28 mouse cellular contexts compared by ENCODE assay signal in genomic region chr7:96650435-96650834, GRCm38 (mm10).
DNase-seq lines count a peak whose midpoint lies in the region; ATAC-seq and TF ChIP-seq lines count a peak whose summit lies in the region.
"Had no signal": no experiment of that assay in that cellular context is flagged by ENCODE, and none has a peak within 500 bp of the region (broad histone marks: within the 10 kb centered on the region; RNA-seq: fewer than 3 reads in every experiment).

No protein-coding gene starts in this region.

- no peak for TF ChIP-seq POLR2A in lung, adult 2 months (IDR thresholded peaks at IDR 0.05; ENCODE audit: borderline replicate concordance, extremely low read depth, low read depth, low read length)

- ATAC-seq in forebrain, embryonic 12.5 days (ENCODE audit: low FRiP score), result no peak
- ATAC-seq in forebrain, embryonic 16.5 days, result no peak
- no peak for ATAC-seq in lung, embryonic 14.5 days (ENCODE audit: insufficient read depth)
- ATAC-seq: hindbrain, embryonic 16.5 days; intestine, embryonic 15.5 days; lung, postnatal 0 days; Patski had no signal

- H3K27ac ChIP-seq in forebrain, embryonic 12.5 days, result peak overlapping the region; percentile 72
- no peak overlapping the region for H3K27ac ChIP-seq in forebrain, embryonic 16.5 days (ENCODE audit: low read length)
- peak overlapping the region; percentile 52 for H3K27ac ChIP-seq in lung, embryonic 14.5 days (ENCODE audit: low read depth)
- H3K27ac ChIP-seq: embryonic facial prominence, embryonic 13.5 days; gastrocnemius, adult 2 months; heart, embryonic 15.5 days; intestine, embryonic 15.5 days; layer of hippocampus, adult 2 months; neural tube, embryonic 15.5 days; stomach, embryonic 15.5 days had no signal

- H3K4me2 ChIP-seq in forebrain, embryonic 12.5 days, result no peak overlapping the region
- no peak overlapping the region for H3K4me2 ChIP-seq in forebrain, embryonic 16.5 days (ENCODE audit: low read length)
- H3K4me2 ChIP-seq in lung, embryonic 14.5 days, result no peak overlapping the region
- H3K4me2 ChIP-seq: embryonic facial prominence, embryonic 13.5 days; heart, embryonic 15.5 days; intestine, embryonic 15.5 days; liver, embryonic 11.5 days; midbrain, embryonic 12.5 days; neural tube, embryonic 15.5 days; stomach, embryonic 15.5 days had no signal

- no peak overlapping the region for H3K9ac ChIP-seq in forebrain, embryonic 12.5 days
- no peak overlapping the region for H3K9ac ChIP-seq in forebrain, embryonic 16.5 days (replicated peaks; ENCODE audit: low read depth, low read length)
- no peak overlapping the region for H3K9ac ChIP-seq in lung, embryonic 14.5 days
- H3K9ac ChIP-seq: embryonic facial prominence, embryonic 13.5 days; heart, embryonic 15.5 days; intestine, embryonic 15.5 days; midbrain, embryonic 12.5 days; neural tube, embryonic 15.5 days; stomach, embryonic 15.5 days had no signal

- WGBS in forebrain, embryonic 12.5 days, result 8% methylated on average over 2 of the region's 2 CpGs
- WGBS in forebrain, embryonic 16.5 days, result 7% methylated on average over 2 of the region's 2 CpGs
- 31% methylated on average over 2 of the region's 2 CpGs for WGBS in lung, embryonic 14.5 days
- 56% methylated on average over 2 of the region's 2 CpGs for WGBS in lung, adult 2 months

- peaks cover 75% of the 10 kb centered on the region for H3K27me3 ChIP-seq in forebrain, embryonic 12.5 days
- no peaks in the 10 kb centered on the region for H3K27me3 ChIP-seq in forebrain, embryonic 16.5 days (replicated peaks; ENCODE audit: control insufficient read depth, insufficient read depth, low read length)
- H3K27me3 ChIP-seq in lung, embryonic 14.5 days (ENCODE audit: insufficient read depth, low read length), result no peaks in the 10 kb centered on the region
- H3K27me3 ChIP-seq: embryonic facial prominence, embryonic 13.5 days; intestine, embryonic 15.5 days; Patski; stomach, embryonic 15.5 days had no signal

- no peaks in the 10 kb centered on the region for H3K36me3 ChIP-seq in forebrain, embryonic 12.5 days (replicated peaks)
- no peaks in the 10 kb centered on the region for H3K36me3 ChIP-seq in forebrain, embryonic 16.5 days (ENCODE audit: control insufficient read depth, insufficient read depth)
- no peaks in the 10 kb centered on the region for H3K36me3 ChIP-seq in lung, embryonic 14.5 days (ENCODE audit: insufficient read depth)
- H3K36me3 ChIP-seq: embryonic facial prominence, embryonic 13.5 days; heart, embryonic 15.5 days; intestine, embryonic 15.5 days; midbrain, embryonic 12.5 days; neural tube, embryonic 15.5 days; stomach, embryonic 15.5 days had no signal

- DNase-seq in lung, embryonic 14.5 days, result no peak
- DNase-seq in lung, adult 2 months, result no peak
- DNase-seq in forelimb bud, embryonic 11.5 days (ENCODE audit: low read depth, low spot score), result peak; percentile 68
- no peak for DNase-seq in natural killer cell, adult 2 months (ENCODE audit: low spot score in 2 of 2)
- no peak for DNase-seq in layer of hippocampus, adult 9-10 months (ENCODE audit: low spot score)
- DNase-seq: adrenal gland, postnatal 10 days; cerebellum, adult 9-10 months; cerebellum, postnatal 36 days; gastrocnemius, adult 2 months; kidney, adult 2 months; kidney, postnatal 36 days; lung, postnatal 4 days; right cerebral cortex, postnatal 14 days had no signal

- H3K4me3 ChIP-seq in forebrain, embryonic 12.5 days (replicated peaks), result no peak overlapping the region
- H3K4me3 ChIP-seq in forebrain, embryonic 16.5 days (replicated peaks; ENCODE audit: low read length), result no peak overlapping the region
- no peak overlapping the region for H3K4me3 ChIP-seq in lung, embryonic 14.5 days (ENCODE audit: low read depth, low read length)
- H3K4me3 ChIP-seq in lung, adult 2 months (replicated peaks; ENCODE audit: extremely low read depth, low read depth, low read length), result no peak overlapping the region
- H3K4me3 ChIP-seq: embryonic facial prominence, embryonic 13.5 days; gastrocnemius, adult 2 months; heart, embryonic 15.5 days; intestine, embryonic 15.5 days; layer of hippocampus, adult 2 months; megakaryocyte, embryonic 14.5 days; midbrain, embryonic 12.5 days; myocyte; neural tube, embryonic 15.5 days; stomach, embryonic 15.5 days had no signal

- no peaks in the 10 kb centered on the region for H3K9me3 ChIP-seq in forebrain, embryonic 12.5 days
- no peaks in the 10 kb centered on the region for H3K9me3 ChIP-seq in forebrain, embryonic 16.5 days (ENCODE audit: control insufficient read depth, low read length)
- H3K9me3 ChIP-seq in lung, embryonic 14.5 days (ENCODE audit: low read depth, low read length), result no peaks in the 10 kb centered on the region
- H3K9me3 ChIP-seq: embryonic facial prominence, embryonic 13.5 days; heart, embryonic 15.5 days; intestine, embryonic 15.5 days; megakaryocyte, embryonic 14.5 days; midbrain, embryonic 12.5 days; neural tube, embryonic 15.5 days; stomach, embryonic 15.5 days had no signal

- H3K4me1 ChIP-seq in forebrain, embryonic 12.5 days, result peaks cover 71% of the 10 kb centered on the region
- peaks cover 42% of the 10 kb centered on the region for H3K4me1 ChIP-seq in forebrain, embryonic 16.5 days (replicated peaks; ENCODE audit: control insufficient read depth, insufficient read depth, low read length)
- H3K4me1 ChIP-seq in lung, embryonic 14.5 days (ENCODE audit: insufficient read depth), result peaks cover 24% of the 10 kb centered on the region
- H3K4me1 ChIP-seq in lung, adult 2 months (ENCODE audit: control insufficient read depth, insufficient read depth, low read length), result no peaks in the 10 kb centered on the region; the same call in 1 of the 2 replicates
- H3K4me1 ChIP-seq: megakaryocyte, embryonic 14.5 days; stomach, embryonic 15.5 days had no signal

- TF ChIP-seq CTCF in lung, embryonic 14.5 days (IDR thresholded peaks at IDR 0.05; ENCODE audit: low read depth), result no peak
- no peak for TF ChIP-seq CTCF in lung, adult 2 months (IDR thresholded peaks at IDR 0.05; ENCODE audit: insufficient read depth, low read length)
